Mouse (Mus musculus) left cerebral cortex, postnatal 14 days (tissue): ENCODE measurements around the gene Spata16. TPM values are rescaled to one million over a fixed set of nuclear protein-coding genes. Genes with fewer than 3 reads are reported as not detected.

Source experiments
- DNase-seq, 2 experiments: peaks; one replicate each; pipeline ENCODE4 v3.0.0; 2021 to 2022; ENCODE audit warnings: low spot score in 2 of 2, mixed read lengths in 1 of 2
- intact Hi-C: fragments of 180-260 bp; cut with DNase I; formaldehyde crosslinking; loops from one replicate; pipeline ENCODE4 v1.15.1; 2025
- microRNA-seq, 2 experiments: library from miRNA; unstranded; fragments of <30 nt; microRNA quantifications; one replicate each; pipeline ENCODE4 v1.2.0; 2022
- total RNA-seq, 2 experiments: library from RNA; stranded (reverse); gene quantifications; 2 replicates each; pipeline ENCODE4 v1.2.3; 2021

Spata16 gene
- total RNA-seq, 2 experiments from 2014 or later: 0.17 TPM; not detected in 1

DNA sequence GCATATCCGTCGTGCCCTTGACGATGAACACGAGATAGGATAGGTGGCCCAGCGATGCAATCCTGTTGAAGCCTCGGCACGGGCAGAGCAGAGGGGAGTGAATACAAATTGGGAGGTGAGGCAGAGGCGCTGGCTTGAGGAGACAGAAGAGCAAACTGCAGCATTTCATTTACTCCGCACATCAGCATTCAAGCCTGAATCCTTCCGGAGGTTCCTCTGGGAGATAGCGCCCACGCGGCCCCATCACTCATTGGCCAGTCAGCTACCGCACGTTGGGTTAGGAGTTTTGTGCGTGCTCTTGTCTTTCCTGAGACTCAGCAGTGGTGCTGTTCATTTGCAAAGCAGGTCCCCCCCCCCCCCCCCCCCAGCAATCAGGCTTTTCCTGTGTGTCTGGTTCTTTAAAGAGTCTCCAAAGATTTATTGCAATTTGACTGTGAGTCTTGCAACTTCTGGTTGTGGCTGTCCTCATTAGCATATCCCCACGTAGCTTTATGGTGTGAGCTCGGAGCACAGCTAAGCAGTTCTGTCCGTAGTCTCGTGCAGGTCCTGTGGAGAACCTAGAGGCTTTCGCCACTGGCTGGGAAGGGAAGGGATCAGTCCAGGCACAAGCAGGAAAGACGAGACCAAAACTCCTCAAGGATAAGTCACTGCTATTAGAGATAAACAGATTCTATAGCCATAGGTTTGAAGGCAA lies 299.6 kb downstream of the Spata16 start:
- no peak for DNase-seq
- intact Hi-C loops: no loop called here

DNA sequence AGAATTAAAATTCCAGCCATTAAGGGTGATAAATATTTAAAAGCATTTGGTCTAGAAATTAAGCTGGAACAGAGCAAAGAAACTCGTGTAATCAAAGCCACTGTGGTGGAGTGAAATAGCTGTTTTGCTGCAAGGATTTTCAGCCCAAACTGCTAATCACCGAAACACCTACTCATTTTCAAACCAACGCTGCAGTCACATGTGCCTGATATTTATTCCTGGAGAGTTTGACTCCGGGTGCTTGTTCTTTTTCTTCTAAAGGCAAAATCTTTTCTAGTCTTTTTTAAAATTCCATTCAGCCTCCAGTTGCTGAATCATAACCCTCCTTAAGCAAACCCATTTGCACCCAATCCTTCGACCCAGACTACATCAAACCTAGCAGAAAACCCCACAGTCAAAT lies 329.4 kb downstream of the Spata16 start:
- intact Hi-C loops: no loop called here
- peak; percentile 8 to 20 for DNase-seq

DNA sequence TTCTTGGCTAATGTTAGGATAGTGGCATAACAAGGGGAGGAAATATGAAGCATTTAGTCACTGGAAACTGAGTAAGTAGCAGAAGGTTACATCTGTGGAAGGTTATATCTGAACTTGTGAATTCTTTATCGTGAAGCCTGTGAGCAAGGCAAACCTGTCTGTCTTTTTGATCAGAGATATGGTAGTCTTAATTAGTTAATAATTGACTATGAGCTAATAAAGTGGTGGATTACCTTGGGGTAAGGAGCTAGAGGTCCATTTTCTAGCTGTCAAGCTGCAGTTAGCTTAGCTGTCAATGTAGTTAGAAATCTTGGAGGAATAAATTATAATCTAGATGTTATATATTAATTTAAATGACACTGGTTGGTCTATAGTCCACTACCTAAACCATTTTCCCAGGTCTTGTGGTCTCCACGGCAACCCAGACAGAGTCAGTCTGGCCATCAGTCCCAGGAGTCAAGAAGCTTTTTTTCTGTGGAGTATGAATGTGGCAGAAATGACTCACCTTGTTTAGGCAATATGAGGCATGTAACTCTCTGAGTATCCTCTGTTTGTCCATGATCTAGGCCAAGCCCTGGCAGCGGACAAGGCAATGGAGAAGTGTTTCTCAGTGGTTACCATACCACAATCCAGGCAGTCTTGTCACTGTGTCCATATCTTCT lies 331.6 kb downstream of the Spata16 start:
- no peak for DNase-seq
- intact Hi-C loops: no loop called here

- intact Hi-C loops: no loop called here
- no peak for DNase-seq
Measured at GRCm38 (mm10) chr3:26970529-26970928, 333.1 kb downstream of the Spata16 start.

GRCm38 (mm10) chr3:26971276-26971675 lies 333.9 kb downstream of the Spata16 start:
- intact Hi-C loops: no loop called here
- DNase-seq: no peak

- DNase-seq: no peak
- intact Hi-C loops: no loop called here
Measured at GRCm38 (mm10) chr3:26972105-26972504, 334.7 kb downstream of the Spata16 start.

GRCm38 (mm10) chr3:26979603-26980002 lies 342.2 kb downstream of the Spata16 start:
- peak in 1 of 2 experiments; percentile 10 for DNase-seq
- intact Hi-C loops: no loop called here

DNA sequence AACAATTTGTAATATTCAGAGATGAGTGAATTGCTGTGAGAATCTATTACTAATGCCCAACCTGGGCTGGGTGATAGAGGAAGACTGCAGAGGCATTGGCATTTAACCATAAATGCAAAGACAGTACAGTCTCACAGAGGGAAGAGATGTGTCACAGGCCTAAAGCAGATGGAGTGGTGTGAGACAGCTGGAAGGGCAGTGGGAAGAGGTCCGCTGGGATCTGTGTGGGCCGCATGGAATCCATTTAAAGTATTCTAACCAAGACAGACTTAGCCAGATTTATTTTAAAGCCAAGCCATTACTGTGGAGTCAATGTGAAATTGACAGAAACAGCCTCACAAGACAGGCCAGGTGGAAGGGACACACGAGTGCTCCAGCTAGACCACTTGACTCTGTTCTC lies 343.0 kb downstream of the Spata16 start:
- intact Hi-C loops: no loop called here
- peak; percentile 3 to 8 for DNase-seq

- no peak for DNase-seq
- intact Hi-C loops: no loop called here
Measured at GRCm38 (mm10) chr3:26981979-26982623, 344.7 kb downstream of the Spata16 start.

- DNase-seq: no peak
- intact Hi-C loops: no loop called here
Measured at GRCm38 (mm10) chr3:26983749-26984148, 346.3 kb downstream of the Spata16 start.

GRCm38 (mm10) chr3:27006844-27007243 lies 369.4 kb downstream of the Spata16 start:
- intact Hi-C loops: no loop called here
- DNase-seq: no peak

DNA sequence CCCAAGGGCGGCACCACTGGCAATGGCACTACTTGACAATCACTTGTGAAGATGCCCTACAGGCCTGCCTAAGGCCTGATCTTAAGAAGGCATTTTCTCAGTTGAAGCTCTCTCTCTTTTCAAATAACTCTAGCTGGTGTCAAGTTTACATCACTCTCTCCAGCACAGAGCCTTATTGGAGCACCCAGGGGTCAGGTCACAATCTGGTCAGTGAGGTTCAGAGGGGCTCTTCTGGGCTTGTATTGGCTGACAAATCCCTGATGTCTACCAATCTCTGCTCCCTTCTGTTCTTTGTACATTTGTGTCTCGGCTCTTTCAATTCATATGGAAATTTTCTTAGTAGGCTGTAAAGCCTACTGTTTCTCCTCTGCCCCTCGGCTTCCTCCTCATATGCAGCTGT lies 390.5 kb downstream of the Spata16 start:
- intact Hi-C loops: no loop called here
- no peak for DNase-seq

DNA sequence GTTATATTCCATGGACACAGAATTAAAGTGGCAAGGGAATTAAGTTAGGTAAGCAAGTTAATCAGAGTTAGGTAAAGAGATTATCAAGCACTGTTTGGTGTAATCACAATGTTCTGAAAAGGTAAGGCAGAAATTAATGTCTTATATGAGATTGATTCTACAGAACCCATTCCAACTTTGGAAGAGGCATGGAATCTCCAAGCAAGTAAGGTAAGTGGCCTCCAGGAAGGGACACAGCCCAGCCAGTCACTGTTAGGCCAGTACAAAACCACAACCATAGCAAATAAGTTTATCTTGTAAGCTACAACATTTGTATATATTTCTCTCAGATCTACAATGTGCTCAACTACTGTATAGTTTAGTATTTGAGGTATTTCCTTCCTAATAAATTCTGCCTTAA lies 391.1 kb downstream of the Spata16 start:
- intact Hi-C loops: no loop called here
- no peak for DNase-seq

DNA sequence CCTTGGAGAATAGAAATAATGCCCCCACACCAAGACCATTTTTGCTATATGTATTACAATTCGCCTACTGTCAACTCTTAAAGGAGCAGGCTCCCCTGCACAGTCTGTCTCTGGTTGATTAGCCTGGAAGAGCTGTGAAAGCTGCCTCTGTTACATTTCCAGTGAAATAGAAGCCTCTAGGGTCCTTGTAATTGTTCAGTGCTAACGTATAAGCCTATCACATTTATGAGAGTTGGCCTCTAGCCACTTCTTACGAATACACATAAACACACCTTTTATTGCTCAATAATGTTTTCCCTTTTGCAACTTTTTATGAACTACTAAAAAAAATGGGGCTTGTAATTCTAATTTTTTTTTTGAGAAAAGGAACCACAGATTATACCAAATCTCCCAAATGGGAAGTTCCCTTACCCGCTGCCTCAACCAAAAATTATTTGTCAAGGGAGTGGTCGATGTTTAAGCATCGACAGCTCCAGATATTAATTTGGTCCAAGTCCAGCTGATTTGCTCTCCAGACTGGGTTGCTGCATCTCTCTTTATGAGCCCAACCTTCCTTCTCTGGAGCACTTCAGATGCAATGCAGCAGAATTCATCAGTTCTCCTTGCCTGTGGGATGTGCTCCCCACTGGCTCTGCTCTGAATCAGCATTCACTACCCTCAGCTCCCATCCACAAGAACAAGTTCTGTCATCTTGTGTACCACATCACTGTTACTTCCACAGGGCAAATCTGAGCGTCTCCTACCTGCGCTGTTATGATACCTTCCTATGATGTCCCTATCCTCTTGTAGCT lies 392.8 kb downstream of the Spata16 start:
- intact Hi-C loops: no loop called here

More for the DNA sequence above, 392.8 kb downstream of the Spata16 start:
- DNase-seq: no peak

Small RNA genes within 50 kb of the gene (microRNA-seq; reads per million reads assigned to microRNA genes)
- gene Gm25773 (0 reads per million in 2 experiments), gene Gm44464 (0 reads per million in 2 experiments)
